Mouse (Mus musculus) hindbrain, embryonic 12.5 days (tissue): ENCODE results near the gene Ddx55. TPM values are rescaled to one million over a fixed set of nuclear protein-coding genes. Genes with fewer than 3 reads are reported as not detected.

ENCODE experiments used
- ATAC-seq: fragments of 200-750 bp; cut with Nextera tagmentation; 2 replicates; pipeline ENCODE4 v1.8.0; 2017; ENCODE audit warnings: moderate TSS enrichment; ENCODE audit not compliant: low FRiP score
- H3K27ac ChIP-seq: fragments of 300-500 bp; sonication (generic); 2 replicates; pipeline ENCODE4 v1.5.1; 2016; ENCODE audit warnings: mild to moderate bottlenecking
- H3K27me3 ChIP-seq: fragments of 300-500 bp; sonication (generic); 2 replicates; pipeline ENCODE4 v1.6.1; 2016; ENCODE audit warnings: mild to moderate bottlenecking
- H3K36me3 ChIP-seq: fragments of 300-500 bp; sonication (generic); 2 replicates; pipeline ENCODE4 v1.6.1; 2016; ENCODE audit warnings: mild to moderate bottlenecking
- H3K4me1 ChIP-seq: fragments of 300-500 bp; sonication (generic); 2 replicates; pipeline ENCODE4 v1.6.1; 2016
- H3K4me2 ChIP-seq: fragments of 300-500 bp; sonication (generic); replicated peaks from 2 replicates; pipeline ENCODE4 v1.6.1; 2016; ENCODE audit warnings: mild to moderate bottlenecking
- H3K4me3 ChIP-seq: fragments of 300-500 bp; sonication (generic); 2 replicates; pipeline ENCODE4 v1.5.1; 2016; ENCODE audit warnings: mild to moderate bottlenecking
- H3K9ac ChIP-seq: fragments of 300-500 bp; sonication (generic); 2 replicates; pipeline ENCODE4 v1.6.1; 2016; ENCODE audit warnings: mild to moderate bottlenecking, moderate library complexity
- H3K9me3 ChIP-seq: fragments of 300-500 bp; sonication (generic); replicated peaks from 2 replicates; pipeline ENCODE4 v1.6.1; 2016; ENCODE audit warnings: mild to moderate bottlenecking
- WGBS: fragments of 180-500 bp; shearing (Covaris S2); methylation state at CpG from one replicate; pipeline ENCODE4 v1.1.7; 2016; 5-methylcytosine and 5-hydroxymethylcytosine counted together
- polyA plus RNA-seq: library from polyadenylated mRNA; unstranded; fragments of >200 nt; fragmentation: Nextera tagmentation; extraction: Ambion mirVana; gene quantifications from 2 replicates; pipeline ENCODE4 v1.2.1, GENCODE M21; 2016

Gene Ddx55
- 18.0 and 19.1 TPM in 2 replicates for polyA plus RNA-seq

DNA sequence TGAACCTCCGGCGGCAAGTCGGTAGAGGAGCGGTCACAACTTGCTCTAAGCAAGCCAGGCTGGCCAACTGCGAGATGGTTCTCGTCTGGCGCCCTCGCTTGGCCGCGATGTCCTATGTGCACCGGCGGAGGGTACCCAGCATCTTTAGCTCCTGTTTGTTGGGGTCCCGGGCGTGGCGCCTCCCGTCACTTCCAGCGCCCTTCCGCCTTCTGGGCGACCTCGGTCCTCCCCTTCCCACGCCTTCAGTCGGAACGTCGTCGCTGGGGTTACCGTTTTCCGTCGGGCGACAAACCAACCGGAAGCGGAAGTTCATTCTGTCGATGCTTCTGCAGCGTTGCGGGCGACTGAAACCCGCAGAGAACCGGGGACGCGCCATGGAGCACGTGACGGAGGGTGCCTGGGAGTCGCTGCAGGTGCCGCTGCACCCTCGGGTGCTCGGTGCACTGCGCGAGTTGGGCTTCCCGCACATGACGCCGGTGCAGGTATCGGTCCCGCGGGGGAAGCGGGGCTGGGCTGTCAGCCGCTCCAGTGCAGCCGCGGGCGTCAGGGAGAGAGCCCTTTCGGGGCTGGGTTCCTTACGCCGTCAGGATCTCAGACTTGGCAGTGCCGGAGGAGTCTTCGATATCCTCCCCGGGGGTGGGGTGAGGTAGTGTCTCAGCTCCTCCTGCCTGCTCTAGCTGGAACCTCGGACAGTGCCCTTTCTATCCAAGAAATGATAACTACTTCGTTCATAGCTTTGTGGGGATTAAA is at the start of gene Ddx55:
Ddx55 (plus strand) TSS at position 307 of the 750 bp plus-strand sequence.
- peak; percentile 92 for ATAC-seq
- under 1% methylated on average over 63 of the region's 66 CpGs for WGBS
- Histone ChIP-seq H3K4me1 (peaks cover 14% of the 10 kb centered on the region), H3K36me3 (peaks cover 44% of the 10 kb centered on the region), H3K4me2 (peak within 1 kb of the TSS; percentile 77), H3K9me3 (no peaks in the 10 kb centered on the region), H3K4me3 (peak within 1 kb of the TSS; percentile 89), H3K9ac (peak within 1 kb of the TSS; percentile 79), H3K27me3 (no peaks in the 10 kb centered on the region), H3K27ac (peak within 1 kb of the TSS; percentile 85)

DNA sequence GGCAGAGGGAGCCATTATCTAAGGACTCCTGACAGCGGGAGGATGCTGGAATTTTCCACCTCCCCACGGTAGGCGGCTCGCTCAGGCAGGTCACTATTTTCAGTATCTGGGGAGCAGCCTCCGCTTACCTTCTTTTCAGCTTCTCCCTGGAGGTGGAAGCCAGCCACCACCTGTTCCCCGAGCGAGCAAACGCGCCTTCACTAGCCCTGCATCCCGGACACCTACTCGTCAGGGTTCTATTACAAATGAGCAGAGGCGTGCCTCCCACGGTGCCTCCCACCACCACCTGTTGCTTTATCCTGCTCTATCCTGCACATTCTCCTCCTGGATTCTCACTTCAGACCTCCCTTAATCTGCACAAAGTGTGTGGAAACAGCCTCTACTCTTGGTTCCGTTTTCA is 48.9 kb upstream of the Ddx55 start:
- 65% methylated on average over 14 of the region's 14 CpGs for WGBS
- no peak for ATAC-seq
- no peak overlapping the region for H3K4me2 ChIP-seq

GRCm38 (mm10) chr5:124505235-124505634 is 47.4 kb upstream of the Ddx55 start:
- Histone ChIP-seq H3K27ac (no peak overlapping the region), H3K9ac (no peak overlapping the region), H3K9me3 (no peaks in the 10 kb centered on the region), H3K36me3 (peaks cover 33% of the 10 kb centered on the region), H3K27me3 (no peaks in the 10 kb centered on the region), H3K4me2 (no peak overlapping the region), H3K4me1 (0 out of 2 replicates have a peak, but pooled peaks cover 3% of the 10 kb centered on the region), H3K4me3 (no peak overlapping the region)
- WGBS = 93% methylated on average over 4 of the region's 4 CpGs
- ATAC-seq = no peak

More for the DNA sequence above, 48.9 kb upstream of the Ddx55 start:
- no peaks in the 10 kb centered on the region for H3K9me3 ChIP-seq
- peaks cover 6% of the 10 kb centered on the region; the same call in 1 of the 2 replicates for H3K4me1 ChIP-seq
- H3K4me3 ChIP-seq = no peak overlapping the region
- H3K36me3 ChIP-seq = peaks cover 29% of the 10 kb centered on the region
- no peak overlapping the region; the same call in 1 of the 2 replicates for H3K9ac ChIP-seq
- H3K27me3 ChIP-seq = no peaks in the 10 kb centered on the region
- no peak overlapping the region for H3K27ac ChIP-seq

DNA sequence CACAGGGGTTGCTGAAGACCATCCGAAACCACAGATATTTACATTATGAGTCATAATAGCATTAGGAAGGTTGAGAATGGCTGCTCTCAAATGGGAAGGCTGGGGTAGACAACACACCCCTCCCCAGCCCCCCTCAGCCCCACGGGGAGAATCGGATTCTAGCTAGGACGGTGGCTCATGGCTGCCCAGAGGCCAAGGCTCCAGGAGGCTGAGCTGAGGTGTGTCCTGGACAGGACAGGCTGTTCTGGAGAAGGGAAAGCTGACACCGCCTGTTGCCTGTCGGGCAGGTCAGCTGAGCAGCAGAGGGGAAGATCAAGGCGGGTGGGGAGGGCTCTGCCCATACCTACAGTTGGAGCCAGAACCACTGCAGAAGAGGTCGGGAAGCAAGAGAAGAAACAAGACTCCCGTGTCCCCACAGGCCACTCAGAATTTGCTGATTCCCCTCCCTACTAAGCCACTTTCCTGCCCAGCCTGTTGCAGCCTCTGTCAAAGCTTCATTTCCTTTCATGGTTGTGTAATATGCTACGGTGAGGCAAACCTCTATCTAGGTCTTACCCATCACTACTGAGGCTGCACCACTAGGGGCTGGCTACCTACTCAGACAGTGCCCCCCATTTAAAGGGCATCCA is 45.8 kb upstream of the Ddx55 start:
- Histone ChIP-seq H3K27ac (no peak overlapping the region), H3K9me3 (no peaks in the 10 kb centered on the region), H3K36me3 (peaks cover 32% of the 10 kb centered on the region), H3K4me1 (0 out of 2 replicates have a peak, but pooled peaks cover 3% of the 10 kb centered on the region), H3K9ac (no peak overlapping the region), H3K4me2 (no peak overlapping the region), H3K4me3 (no peak overlapping the region), H3K27me3 (no peaks in the 10 kb centered on the region)
- ATAC-seq = no peak
- WGBS = 66% methylated on average over 10 of the region's 10 CpGs

DNA sequence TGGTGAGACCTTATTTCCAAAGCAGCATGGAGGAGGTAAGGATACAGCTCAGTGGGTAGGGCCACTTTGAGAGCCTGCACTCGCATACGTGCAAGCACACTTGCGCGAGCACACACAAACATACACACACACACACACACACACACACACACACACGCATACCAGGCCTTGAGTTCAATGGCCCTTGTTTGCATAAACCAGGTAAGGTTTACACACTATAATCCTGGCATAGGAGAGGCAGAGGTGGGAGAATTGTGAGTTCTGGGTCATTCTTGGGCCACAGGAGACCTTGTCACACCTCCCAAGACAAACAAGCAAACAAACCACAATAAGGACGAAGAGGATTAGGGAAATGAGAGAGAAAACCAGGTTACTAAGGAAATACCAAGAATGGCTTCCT is 43.5 kb upstream of the Ddx55 start:
- Histone ChIP-seq H3K9me3 (no peaks in the 10 kb centered on the region), H3K4me2 (no peak overlapping the region), H3K4me1 (0 out of 2 replicates have a peak, but pooled peaks cover 3% of the 10 kb centered on the region), H3K36me3 (peaks cover 37% of the 10 kb centered on the region), H3K27me3 (no peaks in the 10 kb centered on the region), H3K4me3 (no peak overlapping the region), H3K9ac (no peak overlapping the region), H3K27ac (no peak overlapping the region)
- WGBS = 93% methylated on average over 6 of the region's 6 CpGs
- ATAC-seq = no peak

DNA sequence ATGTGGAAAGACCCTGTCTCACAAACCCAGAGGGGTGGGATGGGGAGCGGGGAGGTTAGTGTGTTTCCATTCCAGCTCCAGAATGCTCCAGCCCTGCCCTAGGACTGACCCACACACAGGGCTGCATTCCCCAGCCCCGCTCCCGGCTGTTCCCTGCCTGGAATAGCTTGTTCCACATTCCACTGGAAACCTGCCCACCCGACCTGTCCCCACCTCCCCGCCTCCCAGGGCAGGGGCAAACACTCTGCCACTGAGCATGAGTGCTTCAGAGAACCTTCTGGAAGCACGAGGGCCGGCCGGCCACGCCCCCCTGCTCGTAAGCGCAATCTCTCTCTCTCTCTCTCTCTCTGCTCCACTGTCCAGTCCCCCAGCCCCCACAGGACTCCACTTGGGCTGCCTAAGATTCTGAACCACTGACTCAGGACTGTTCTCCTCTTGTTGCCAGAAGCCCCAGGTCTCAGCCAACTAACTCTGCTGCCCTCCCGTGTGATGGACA is 42.9 kb upstream of the Ddx55 start:
- no peak overlapping the region for H3K4me3 ChIP-seq
- H3K36me3 ChIP-seq = peaks cover 39% of the 10 kb centered on the region
- no peaks in the 10 kb centered on the region for H3K27me3 ChIP-seq
- no peaks in the 10 kb centered on the region for H3K9me3 ChIP-seq
- no peak overlapping the region for H3K4me2 ChIP-seq
- H3K4me1 ChIP-seq = 0 out of 2 replicates have a peak, but pooled peaks cover 3% of the 10 kb centered on the region
- no peak overlapping the region for H3K27ac ChIP-seq
- 79% methylated on average over 12 of the region's 12 CpGs for WGBS
- no peak overlapping the region for H3K9ac ChIP-seq
- ATAC-seq = no peak

DNA sequence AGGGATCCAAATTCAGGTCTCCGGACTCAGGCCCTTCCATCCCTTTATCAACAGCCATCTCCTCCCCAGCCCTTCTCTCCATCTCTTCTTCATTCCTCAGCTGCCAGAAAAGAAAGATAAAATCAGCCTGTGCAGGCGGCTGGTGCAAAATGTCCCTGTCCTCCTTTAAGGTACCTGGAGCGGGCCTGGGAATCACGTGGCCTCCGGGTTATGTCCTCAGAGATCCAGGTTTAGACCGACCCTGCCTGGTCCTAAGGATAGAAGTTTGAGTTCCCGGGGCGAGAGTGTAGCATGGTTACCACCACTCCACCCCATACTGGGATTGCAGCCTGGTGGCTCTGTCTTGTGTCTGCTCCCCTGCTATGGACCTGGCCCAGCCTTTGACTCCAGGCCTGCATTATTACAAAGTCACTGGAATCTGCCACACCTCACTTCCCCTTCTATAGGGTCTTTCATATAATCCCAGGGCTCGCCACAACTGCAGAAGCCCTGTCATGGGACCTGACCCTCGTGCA is 42.1 kb upstream of the Ddx55 start:
- WGBS = 86% methylated on average over 10 of the region's 10 CpGs
- Histone ChIP-seq H3K9ac (no peak overlapping the region), H3K36me3 (peaks cover 39% of the 10 kb centered on the region), H3K9me3 (no peaks in the 10 kb centered on the region), H3K27me3 (no peaks in the 10 kb centered on the region), H3K4me1 (0 out of 2 replicates have a peak, but pooled peaks cover 3% of the 10 kb centered on the region), H3K4me2 (no peak overlapping the region), H3K4me3 (no peak overlapping the region), H3K27ac (no peak overlapping the region)
- no peak for ATAC-seq

- H3K27ac ChIP-seq = no peak overlapping the region
- peaks cover 37% of the 10 kb centered on the region for H3K36me3 ChIP-seq
- WGBS = 84% methylated on average over 5 of the region's 5 CpGs
- H3K9ac ChIP-seq = no peak overlapping the region
- no peak overlapping the region for H3K4me2 ChIP-seq
- ATAC-seq = no peak
- H3K27me3 ChIP-seq = no peaks in the 10 kb centered on the region
- H3K9me3 ChIP-seq = no peaks in the 10 kb centered on the region
- H3K4me1 ChIP-seq = no peaks in the 10 kb centered on the region; the same call in 1 of the 2 replicates
- no peak overlapping the region for H3K4me3 ChIP-seq
These were observed 36.9 kb upstream of the Ddx55 start for GRCm38 (mm10) chr5:124515789-124516188.

DNA sequence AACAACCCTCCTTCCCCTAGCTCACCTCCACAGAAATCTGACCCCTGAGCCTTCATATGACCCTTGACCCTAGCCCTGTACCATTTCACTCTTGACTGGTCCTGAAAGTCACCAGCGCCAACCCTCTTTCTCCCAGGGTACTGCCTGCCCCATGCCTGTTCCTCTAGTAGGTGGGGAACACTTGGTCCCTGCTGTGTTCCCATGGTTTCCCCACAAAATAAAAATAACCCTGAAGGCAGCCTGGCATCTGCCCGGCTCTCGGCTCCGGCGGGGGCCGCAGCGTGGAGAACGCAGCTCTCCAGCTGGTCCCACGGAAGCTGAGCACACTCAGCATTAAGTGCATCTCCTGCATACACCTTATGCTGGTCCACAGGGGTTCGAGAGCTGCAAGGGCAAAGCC is 34.0 kb upstream of the Ddx55 start:
- 46% methylated on average over 10 of the region's 10 CpGs for WGBS
- H3K27ac ChIP-seq = no peak overlapping the region
- H3K27me3 ChIP-seq = no peaks in the 10 kb centered on the region
- no peaks in the 10 kb centered on the region; the same call in 1 of the 2 replicates for H3K4me1 ChIP-seq
- ATAC-seq = no peak
- H3K36me3 ChIP-seq = peaks cover 26% of the 10 kb centered on the region
- H3K9ac ChIP-seq = no peak overlapping the region
- no peak overlapping the region for H3K4me3 ChIP-seq
- no peaks in the 10 kb centered on the region for H3K9me3 ChIP-seq
- no peak overlapping the region for H3K4me2 ChIP-seq

DNA sequence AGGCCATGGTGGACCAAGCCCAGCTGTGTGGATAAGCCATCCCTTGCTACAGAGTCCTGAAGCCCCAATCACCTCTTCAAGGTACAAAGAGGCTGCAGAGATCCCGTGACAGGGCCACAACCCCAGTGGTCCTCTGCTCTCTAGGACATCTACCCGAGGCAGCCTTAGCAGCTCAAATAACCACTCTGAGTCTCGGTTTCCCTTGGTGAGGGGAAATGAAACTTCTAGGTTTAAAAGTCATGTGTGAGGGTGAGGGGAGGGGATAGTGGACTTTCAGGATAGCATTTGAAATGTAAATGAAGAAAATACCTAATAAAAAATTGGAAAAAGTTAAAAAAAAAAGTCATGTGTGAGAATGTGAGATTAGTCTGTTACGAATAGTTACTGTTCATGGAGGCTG is 31.1 kb upstream of the Ddx55 start:
- Histone ChIP-seq H3K4me3 (no peak overlapping the region), H3K4me1 (no peaks in the 10 kb centered on the region; the same call in 1 of the 2 replicates), H3K27me3 (no peaks in the 10 kb centered on the region), H3K4me2 (no peak overlapping the region), H3K9me3 (no peaks in the 10 kb centered on the region), H3K27ac (no peak overlapping the region), H3K9ac (no peak overlapping the region), H3K36me3 (peaks cover 17% of the 10 kb centered on the region)
- 86% methylated on average over 4 of the region's 4 CpGs for WGBS
- no peak for ATAC-seq

DNA sequence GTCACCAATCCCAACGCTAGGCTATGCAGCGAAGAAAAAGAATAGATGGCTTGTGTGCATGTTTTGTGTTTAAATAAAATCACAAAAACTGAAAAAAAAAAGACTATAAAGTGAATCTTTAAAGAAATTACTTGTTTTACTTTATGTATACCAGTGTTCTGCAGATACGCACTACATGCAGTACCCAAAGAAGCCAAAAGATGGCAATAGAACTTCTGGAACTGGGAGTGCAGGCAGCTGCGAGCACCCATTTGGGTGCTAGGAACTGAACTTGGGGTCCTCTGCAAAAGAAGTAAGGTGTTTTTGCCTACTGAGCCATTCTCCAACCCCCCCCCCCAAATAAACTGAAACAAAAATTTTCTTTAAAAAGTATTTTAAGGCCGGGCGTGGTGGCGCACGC is 29.6 kb upstream of the Ddx55 start:
- H3K36me3 ChIP-seq = peaks cover 17% of the 10 kb centered on the region

GRCm38 (mm10) chr5:124524943-124525342 is 27.7 kb upstream of the Ddx55 start:
- no peak overlapping the region for H3K4me2 ChIP-seq
- H3K9me3 ChIP-seq = no peaks in the 10 kb centered on the region
- H3K4me3 ChIP-seq = no peak overlapping the region
- no peak overlapping the region for H3K27ac ChIP-seq
- peaks cover 12% of the 10 kb centered on the region for H3K36me3 ChIP-seq
- ATAC-seq = no peak
- H3K9ac ChIP-seq = no peak overlapping the region
- 89% methylated on average over 5 of the region's 5 CpGs for WGBS
- H3K27me3 ChIP-seq = no peaks in the 10 kb centered on the region
- peaks cover 18% of the 10 kb centered on the region for H3K4me1 ChIP-seq

More for the DNA sequence above, 29.6 kb upstream of the Ddx55 start:
- Histone ChIP-seq H3K27ac (no peak overlapping the region), H3K27me3 (no peaks in the 10 kb centered on the region), H3K9me3 (no peaks in the 10 kb centered on the region), H3K4me1 (no peaks in the 10 kb centered on the region; the same call in 1 of the 2 replicates), H3K9ac (no peak overlapping the region), H3K4me3 (no peak overlapping the region), H3K4me2 (no peak overlapping the region)
- ATAC-seq = no peak
- WGBS = 96% methylated on average over 8 of the region's 8 CpGs
